Mouse (Mus musculus): ENCODE measurements around the gene Cybc1.

Cybc1 gene

GRCm38 (mm10) chr11:121216831-121217230 is 12.3 kb downstream of the Cybc1 start:
- no peak for DNase-seq (ENCODE audit: low read depth, low spot score)

DNA sequence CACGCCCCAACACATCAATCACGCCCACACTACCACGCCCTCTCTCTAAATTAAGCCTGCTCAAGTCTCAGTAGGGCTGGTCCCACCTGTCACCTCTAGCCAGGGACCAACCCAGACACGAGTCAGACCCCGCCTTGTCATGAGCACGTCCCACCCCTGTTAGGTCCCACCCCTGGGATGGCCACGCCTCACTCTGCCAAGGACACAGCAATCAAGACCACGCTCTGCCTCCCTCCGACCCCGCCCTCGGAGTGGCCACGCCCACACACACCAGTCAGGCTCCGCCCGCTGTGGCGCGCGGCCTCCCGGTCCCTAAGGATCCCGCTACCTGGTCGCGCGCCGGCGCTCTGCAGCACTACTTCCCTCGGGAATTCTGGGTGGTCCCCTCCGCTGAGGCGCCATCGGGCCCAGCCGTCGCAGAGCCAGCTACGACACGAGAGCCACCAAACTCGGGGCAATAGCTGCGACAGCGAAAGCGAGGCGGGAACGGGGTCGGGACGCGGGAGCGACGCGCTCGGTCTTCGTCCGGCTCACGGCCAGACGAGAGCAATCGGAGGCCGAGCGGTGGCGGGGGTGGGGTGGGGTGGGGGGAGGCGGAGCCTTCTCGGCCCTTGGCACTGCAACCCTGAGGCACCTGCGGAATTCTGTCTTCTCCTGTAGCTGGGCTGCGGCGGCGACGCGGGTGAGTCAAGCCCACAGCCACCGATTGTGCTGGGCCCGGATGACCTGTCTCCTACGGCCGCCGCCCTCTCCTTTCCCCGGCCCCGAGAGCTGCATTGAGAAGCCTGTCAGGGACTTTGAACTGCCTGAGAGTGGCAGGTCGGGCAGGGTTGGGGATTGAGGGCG is 24.7 kb downstream of the Cybc1 start, which contains the start of the genes Hexdc and Ogfod3:
Gene Hexdc (plus strand): TSS at position 273 of the 846 bp plus-strand sequence.
Gene Ogfod3 (minus strand): TSS at position 551 of the 846 bp plus-strand sequence.
- DNase-seq (ENCODE audit: low read depth, low spot score) = peak; percentile 95

- no peak for DNase-seq (ENCODE audit: low read depth, low spot score)
Observed at GRCm38 (mm10) chr11:121203859-121204160, 25.3 kb downstream of the Cybc1 start.

- DNase-seq (ENCODE audit: low read depth, low spot score) = peak; percentile 42
Observed at GRCm38 (mm10) chr11:121201436-121202198, 27.5 kb downstream of the Cybc1 start.

GRCm38 (mm10) chr11:121200781-121201180 is 28.3 kb downstream of the Cybc1 start:
- no peak for DNase-seq (ENCODE audit: low read depth, low spot score)

DNA sequence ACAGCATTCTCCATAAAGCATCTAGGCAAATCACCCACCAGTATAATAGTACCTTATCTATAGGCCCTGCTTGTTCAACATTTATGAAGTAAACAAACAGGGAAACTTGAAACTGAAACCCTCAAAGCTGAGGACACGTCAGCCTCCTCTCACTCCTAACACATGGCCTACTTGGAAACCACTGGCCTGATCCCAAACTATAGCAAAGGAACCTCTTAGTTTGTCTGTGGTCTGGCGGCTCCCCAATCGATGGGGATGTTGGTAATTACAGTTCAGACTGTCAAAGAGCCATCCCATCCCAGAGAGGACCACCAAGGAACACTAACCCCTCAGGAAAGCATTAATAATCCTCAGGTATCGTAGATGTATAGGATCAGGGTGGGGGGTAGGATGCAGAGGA is 29.3 kb downstream of the Cybc1 start:
- DNase-seq (ENCODE audit: low read depth, low spot score) = no peak

DNA sequence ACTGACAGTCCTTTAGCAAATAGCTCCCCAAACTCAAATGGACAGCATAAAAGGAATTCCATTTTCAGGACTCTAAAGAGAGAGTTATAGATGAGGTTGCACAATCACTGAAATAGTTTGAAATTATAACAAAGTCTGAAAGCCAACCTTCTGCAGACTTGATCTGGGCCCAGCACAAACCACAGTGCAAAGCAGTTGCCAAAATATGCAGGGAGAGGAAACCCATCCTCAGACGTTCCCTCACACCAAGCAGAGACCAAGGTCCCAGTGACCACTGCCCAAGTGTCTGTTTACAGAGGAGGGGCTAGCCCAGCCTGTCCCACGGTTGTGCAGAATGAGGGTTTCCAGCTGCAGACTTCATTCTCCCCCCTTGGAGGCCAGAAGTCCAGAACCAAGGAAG is 30.5 kb downstream of the Cybc1 start:
- DNase-seq (ENCODE audit: low read depth, low spot score) = no peak

- no peak for DNase-seq (ENCODE audit: low read depth, low spot score)
Observed at GRCm38 (mm10) chr11:121193415-121193814, 35.7 kb downstream of the Cybc1 start.

DNA sequence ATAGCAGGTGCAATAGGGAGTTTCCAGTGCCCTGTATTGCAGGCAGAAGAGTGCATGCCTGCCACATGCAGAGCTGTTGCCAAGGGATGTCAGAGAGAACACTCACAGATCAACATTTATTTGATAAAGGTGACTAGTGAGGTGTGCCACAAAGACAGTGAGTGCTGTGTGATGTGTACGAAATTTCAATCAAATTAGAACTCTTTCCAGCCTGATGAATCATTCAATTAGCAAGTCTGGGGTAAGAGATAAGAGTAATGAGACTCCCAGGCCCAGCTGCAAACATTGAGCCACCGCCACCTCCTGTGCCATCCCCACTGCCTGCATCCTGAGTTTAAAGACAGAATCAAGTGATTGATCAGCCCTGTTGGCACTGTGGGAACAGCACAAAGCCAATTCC is 36.4 kb downstream of the Cybc1 start:
- no peak for DNase-seq (ENCODE audit: low read depth, low spot score)

- no peak for DNase-seq (ENCODE audit: low read depth, low spot score)
Observed at GRCm38 (mm10) chr11:121189681-121190080, 39.4 kb downstream of the Cybc1 start.

GRCm38 (mm10) chr11:121176285-121177270 is 52.5 kb downstream of the Cybc1 start:
- DNase-seq (ENCODE audit: low read depth, low spot score) = peak; percentile 59

DNA sequence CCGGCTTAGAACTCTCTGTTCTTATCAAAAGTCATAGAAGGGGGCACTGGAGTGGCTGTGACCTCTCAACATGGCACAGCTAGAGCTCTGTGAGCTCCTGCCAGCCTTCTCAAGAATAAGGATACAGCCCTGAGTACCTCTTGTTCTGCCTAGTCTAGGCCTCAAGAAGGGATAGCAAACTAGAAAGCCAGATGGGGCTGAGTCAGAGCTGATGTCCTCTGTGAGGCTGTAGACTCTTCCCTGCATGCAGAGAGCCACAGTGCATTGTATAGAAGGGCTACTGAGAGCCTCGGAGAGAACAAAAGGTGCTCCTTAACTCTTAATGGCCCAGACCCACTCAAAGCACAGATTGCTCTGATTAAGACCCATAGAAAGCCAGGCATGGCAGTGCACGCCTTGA is 54.9 kb downstream of the Cybc1 start:
- no peak for DNase-seq (ENCODE audit: low read depth, low spot score)

DNA sequence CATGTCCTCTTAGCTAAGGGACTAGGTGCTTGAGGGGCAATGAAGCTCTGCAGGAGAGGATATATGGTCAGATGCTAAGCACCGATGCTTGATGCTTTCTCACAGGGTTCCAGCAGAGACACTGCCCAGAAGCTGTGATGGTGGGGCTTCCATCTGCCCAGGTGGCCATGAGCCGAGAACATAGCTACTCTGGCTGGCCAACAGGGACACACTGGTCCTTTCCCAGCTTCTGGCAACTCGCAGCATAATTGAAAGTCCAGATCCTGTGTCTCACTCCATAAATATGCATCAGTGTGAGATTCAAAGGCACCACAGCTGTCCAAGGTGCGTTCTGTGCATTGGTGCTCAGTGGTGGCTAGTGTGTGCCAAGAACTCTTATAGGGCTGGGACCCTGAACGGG is 55.9 kb downstream of the Cybc1 start:
- DNase-seq (ENCODE audit: low read depth, low spot score) = no peak

Measured in CD4-positive helper T cell, adult 2 months (primary cell).